In the genomic region with DNA sequence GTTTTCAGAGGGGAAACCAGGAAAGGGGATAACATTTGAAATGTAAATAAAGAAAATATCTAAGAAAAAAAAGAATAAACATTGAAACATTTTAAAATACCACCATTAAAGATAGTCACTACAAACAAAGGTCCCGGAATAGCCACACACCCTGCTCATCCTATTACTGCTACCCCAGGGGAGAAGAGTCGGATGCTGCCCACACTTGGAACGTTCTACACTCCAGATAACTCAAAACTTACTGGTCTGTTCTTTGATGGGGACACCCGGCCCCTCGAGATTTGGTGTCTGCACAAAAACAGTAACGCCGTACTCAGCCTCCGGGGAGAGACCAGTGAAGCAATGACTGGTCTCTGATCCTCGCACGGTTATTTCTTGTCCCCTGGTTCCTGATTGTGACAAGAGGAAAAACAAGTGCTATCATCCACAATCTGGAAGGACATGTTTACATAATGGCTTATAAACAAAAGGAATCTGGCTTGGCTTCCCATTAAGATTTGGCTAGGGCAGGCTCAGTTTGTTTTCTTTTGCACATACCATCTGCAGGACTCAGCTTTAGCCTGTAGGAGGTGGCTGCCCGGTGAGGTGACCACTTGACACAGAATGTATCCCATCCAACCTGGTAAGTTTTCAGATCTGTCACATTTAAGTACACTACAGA, we compare ENCODE assay signal across 16 mouse cellular contexts.
DNase-seq lines count a peak whose midpoint lies in the region; TF ChIP-seq lines count a peak whose summit lies in the region.
"Had no signal": no experiment of that assay in that cellular context is flagged by ENCODE, and none has a peak within 500 bp of the region (broad histone marks: within the 10 kb centered on the region; RNA-seq: fewer than 3 reads in every experiment).

No protein-coding gene starts in this region.

- TF ChIP-seq POLR2A in lung, adult 2 months (IDR thresholded peaks at IDR 0.05; ENCODE audit: borderline replicate concordance, extremely low read depth, low read depth, low read length) = no peak

- no peaks in the 10 kb centered on the region for H3K27me3 ChIP-seq in midbrain, embryonic 10.5 days (ENCODE audit: low read depth, poor library complexity, severe bottlenecking)
- H3K27me3 ChIP-seq: embryonic facial prominence, embryonic 12.5 days; hindbrain, embryonic 13.5 days; limb, embryonic 13.5 days; liver, embryonic 15.5 days had no signal

- WGBS in lung, adult 2 months = 34% methylated on average over 11 of the region's 11 CpGs
- 74% methylated on average over 11 of the region's 11 CpGs for WGBS in midbrain, embryonic 10.5 days

- H3K4me3 ChIP-seq in gastrocnemius, adult 2 months = no peak overlapping the region
- peak overlapping the region; percentile 28 for H3K4me3 ChIP-seq in lung, adult 2 months (replicated peaks; ENCODE audit: extremely low read depth, low read depth, low read length)
- no peak overlapping the region for H3K4me3 ChIP-seq in midbrain, embryonic 10.5 days
- H3K4me3 ChIP-seq: embryonic facial prominence, embryonic 12.5 days; hindbrain, embryonic 13.5 days; limb, embryonic 13.5 days; liver, embryonic 15.5 days had no signal

- intact Hi-C loops in gastrocnemius, adult 2 months (cut with DNase I) = no loop called here

- H3K27ac ChIP-seq in gastrocnemius, adult 2 months = no peak overlapping the region
- no peak overlapping the region for H3K27ac ChIP-seq in midbrain, embryonic 10.5 days (replicated peaks)
- H3K27ac ChIP-seq: embryonic facial prominence, embryonic 12.5 days; hindbrain, embryonic 13.5 days; limb, embryonic 13.5 days; liver, embryonic 15.5 days had no signal

- no peaks in the 10 kb centered on the region for H3K36me3 ChIP-seq in midbrain, embryonic 10.5 days
- H3K36me3 ChIP-seq: hindbrain, embryonic 13.5 days; liver, embryonic 15.5 days had no signal

- TF ChIP-seq CTCF in gastrocnemius, adult 2 months (IDR thresholded peaks at IDR 0.05) = no peak
- TF ChIP-seq CTCF in lung, adult 2 months (IDR thresholded peaks at IDR 0.05; ENCODE audit: insufficient read depth, low read length) = peak; percentile 39; the same call in 1 of the 2 replicates

- peak; percentile 20 for DNase-seq in gastrocnemius, adult 2 months
- no peak for DNase-seq in gastrocnemius, adult 18-20 months (ENCODE audit: low spot score)
- DNase-seq in 3134 (ENCODE audit: extremely low read depth, insufficient read length, low spot score) = peak; percentile 18
- peak; percentile 10 for DNase-seq in lung, adult 2 months
- peak; percentile 45 for DNase-seq in lung, postnatal 25 days (ENCODE audit: low spot score)
- DNase-seq in layer of hippocampus, adult 9-10 months (ENCODE audit: low spot score) = no peak
- no peak for DNase-seq in midbrain, embryonic 10.5 days (ENCODE audit: low spot score)
- DNase-seq: adrenal gland, adult 8-10 months; cerebellum, postnatal 10 days; heart, postnatal 10 days; layer of hippocampus, postnatal 36 days; right cerebral cortex, postnatal 25 days had no signal

- no peaks in the 10 kb centered on the region for H3K4me1 ChIP-seq in lung, adult 2 months (ENCODE audit: control insufficient read depth, insufficient read depth, low read length)
- H3K4me1 ChIP-seq in midbrain, embryonic 10.5 days = no peaks in the 10 kb centered on the region
- H3K4me1 ChIP-seq: embryonic facial prominence, embryonic 12.5 days; hindbrain, embryonic 13.5 days; limb, embryonic 13.5 days; liver, embryonic 15.5 days had no signal

- H3K9me3 ChIP-seq in midbrain, embryonic 10.5 days (replicated peaks) = no peaks in the 10 kb centered on the region
- H3K9me3 ChIP-seq: embryonic facial prominence, embryonic 12.5 days; hindbrain, embryonic 13.5 days; limb, embryonic 13.5 days; liver, embryonic 15.5 days had no signal

Comparison
In these comparisons a context has a peak if more than half of its experiments do, and no peak if none do; other contexts are left out.
1. DNase-seq: peak in gastrocnemius, adult 2 months (single experiment), 3134 (single experiment), lung, adult 2 months (single experiment) and lung, postnatal 25 days (single experiment); none in gastrocnemius, adult 18-20 months (single experiment), layer of hippocampus, adult 9-10 months (single experiment) and midbrain, embryonic 10.5 days (single experiment).